Mouse (Mus musculus) hindbrain, embryonic 14.5 days (tissue): ENCODE measurements at regions not wholly inside any gene's neighbourhood (a gene's known extent, or its start where the extent isn't known, plus 50 kb on each side); places are given as distances from the start of the nearest gene placed in this dataset.

Experiments used
- ATAC-seq: fragments of 200-750 bp; cut with Nextera tagmentation; 2 replicates; pipeline ENCODE4 v1.8.0; 2017; ENCODE audit warnings: moderate number of reproducible peaks, mild to moderate bottlenecking, moderate TSS enrichment, moderate library complexity; ENCODE audit not compliant: low FRiP score
- DNase-seq: peaks from one replicate; pipeline ENCODE4 v3.0.0-alpha.2; 2015; ENCODE audit warnings: low spot score
- H3K27ac ChIP-seq: fragments of 300-500 bp; sonication (generic); 2 replicates; pipeline ENCODE4 v1.5.1; 2014; ENCODE audit warnings: mild to moderate bottlenecking, moderate library complexity
- H3K27me3 ChIP-seq: fragments of 300-500 bp; sonication (generic); 2 replicates; pipeline ENCODE4 v1.6.1; 2014; ENCODE audit warnings: mild to moderate bottlenecking, low read length, mixed read lengths; ENCODE audit not compliant: control insufficient read depth, insufficient read depth
- H3K36me3 ChIP-seq: fragments of 300-500 bp; sonication (generic); replicated peaks from 2 replicates; pipeline ENCODE4 v1.6.1; 2014; ENCODE audit not compliant: control insufficient read depth, insufficient read depth
- H3K4me1 ChIP-seq: fragments of 300-500 bp; sonication (generic); replicated peaks from 2 replicates; pipeline ENCODE4 v1.6.1; 2014; ENCODE audit warnings: antibody characterized with exemption, low read length, mixed read lengths; ENCODE audit not compliant: control insufficient read depth, insufficient read depth
- H3K4me2 ChIP-seq: fragments of 300-500 bp; sonication (generic); replicated peaks from 2 replicates; pipeline ENCODE4 v1.6.1; 2014; ENCODE audit warnings: mild to moderate bottlenecking, moderate library complexity
- H3K4me3 ChIP-seq: fragments of 300-500 bp; sonication (generic); replicated peaks from 2 replicates; pipeline ENCODE4 v1.5.1; 2014; ENCODE audit warnings: mild to moderate bottlenecking, low read length
- H3K9ac ChIP-seq: fragments of 300-500 bp; sonication (generic); 2 replicates; pipeline ENCODE4 v1.6.1; 2014
- H3K9me3 ChIP-seq: fragments of 300-500 bp; sonication (generic); 2 replicates; pipeline ENCODE4 v1.6.1; 2016; ENCODE audit warnings: low read length; ENCODE audit not compliant: control insufficient read depth
- WGBS: fragments of 180-500 bp; shearing (Covaris S2); extraction: QIAGEN DNeasy Blood & Tissue Kit; methylation state at CpG from one replicate; pipeline ENCODE4 v1.1.7; 2014; 5-methylcytosine and 5-hydroxymethylcytosine counted together

DNA sequence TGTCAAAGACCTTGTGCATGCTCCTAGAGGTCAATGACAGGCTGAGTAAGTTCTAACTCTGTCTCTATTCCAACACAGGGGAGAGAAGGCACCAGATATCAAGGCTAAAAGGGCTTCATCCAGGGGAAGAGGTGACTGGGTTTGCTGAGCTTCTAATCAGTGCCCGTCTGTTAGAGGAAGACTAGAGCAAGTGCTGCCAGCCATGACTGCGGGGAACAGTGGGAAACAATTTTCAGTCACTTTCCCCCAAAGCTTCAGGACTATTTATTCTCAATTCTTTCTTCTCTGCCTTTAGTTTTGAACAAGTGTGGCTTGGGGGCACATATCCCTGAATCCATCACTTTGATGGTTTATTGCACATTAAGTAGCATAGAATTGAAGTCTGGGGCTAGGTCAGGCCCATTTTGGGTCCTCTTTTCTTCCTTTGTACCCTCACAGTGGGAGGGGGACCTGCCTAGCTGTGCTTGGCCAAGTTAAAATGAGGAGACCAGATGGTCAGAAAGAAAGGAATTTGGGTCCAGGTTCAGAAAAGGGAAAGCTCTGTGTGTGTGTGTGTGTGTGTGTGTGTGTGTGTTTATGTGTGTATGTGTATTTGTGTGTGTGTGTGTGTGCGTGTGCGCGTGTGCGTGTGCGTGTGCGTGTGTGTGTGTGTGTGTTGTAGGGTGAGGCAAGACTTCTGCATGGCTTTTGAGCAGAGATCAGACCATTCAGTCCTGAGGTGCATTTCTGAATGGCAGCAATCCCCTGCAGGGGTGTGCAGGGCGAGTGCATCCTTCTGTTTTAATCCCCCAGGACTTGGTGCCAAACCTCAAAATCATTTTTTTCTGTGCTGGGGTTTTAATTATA is 337.2 kb downstream of the 1500009L16Rik start:
- H3K27me3 ChIP-seq, result no peaks in the 10 kb centered on the region
- H3K9ac ChIP-seq, result no peak overlapping the region
- no peak overlapping the region for H3K4me2 ChIP-seq
- H3K4me3 ChIP-seq, result no peak overlapping the region
- DNase-seq (no peak), ATAC-seq (no peak)
- no peaks in the 10 kb centered on the region for H3K9me3 ChIP-seq
- WGBS, result 45% methylated on average over 9 of the region's 9 CpGs
- H3K36me3 ChIP-seq, result no peaks in the 10 kb centered on the region
- H3K4me1 ChIP-seq, result peaks cover 20% of the 10 kb centered on the region; the same call in 1 of the 2 replicates
- H3K27ac ChIP-seq, result 0 out of 2 replicates have a peak overlapping the region, but pooled peaks have one; percentile 47

DNA sequence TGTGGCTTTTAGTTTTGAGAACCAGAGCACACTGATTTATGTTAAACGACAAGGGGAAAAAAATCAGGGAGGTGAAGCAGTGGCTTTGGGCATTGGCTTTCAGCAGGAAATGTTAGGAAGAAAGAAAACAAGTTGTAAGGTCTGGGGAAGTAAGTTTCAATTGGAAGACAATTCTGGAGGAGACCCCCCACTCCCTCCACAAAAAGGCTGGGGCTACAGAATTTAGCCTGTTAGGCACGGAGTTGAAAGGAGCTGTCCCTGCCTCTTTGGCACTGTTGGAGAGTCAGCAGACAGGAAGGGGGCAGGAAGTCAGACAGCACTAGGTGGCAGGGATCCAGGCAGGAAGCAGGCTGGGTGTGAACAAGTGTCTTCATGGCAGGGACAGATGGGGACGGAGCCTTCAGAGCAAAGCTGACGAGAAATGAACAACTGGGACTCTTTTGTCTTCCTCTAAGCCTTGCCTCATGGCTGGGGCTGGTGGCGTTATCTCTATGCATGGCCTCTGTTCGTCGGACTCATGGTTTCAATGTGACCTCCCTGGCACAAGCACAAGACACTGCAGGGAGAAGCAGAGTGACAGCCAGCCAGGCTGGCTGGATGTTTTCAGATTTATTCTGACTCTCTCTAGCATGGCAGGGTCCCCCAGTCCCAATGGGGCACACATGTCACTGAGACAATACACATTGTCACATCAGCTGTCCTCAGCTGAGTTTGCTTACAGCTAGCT is 338.0 kb downstream of the 1500009L16Rik start:
- peak; percentile 59 for DNase-seq
- H3K4me3 ChIP-seq, result no peak overlapping the region
- H3K36me3 ChIP-seq, result no peaks in the 10 kb centered on the region
- H3K4me2 ChIP-seq, result peak overlapping the region; percentile 25
- peaks cover 20% of the 10 kb centered on the region; the same call in 1 of the 2 replicates for H3K4me1 ChIP-seq
- H3K27me3 ChIP-seq, result no peaks in the 10 kb centered on the region
- H3K9ac ChIP-seq, result no peak overlapping the region
- 5% methylated on average over 7 of the region's 7 CpGs for WGBS
- peak overlapping the region; percentile 47 for H3K27ac ChIP-seq
- H3K9me3 ChIP-seq, result no peaks in the 10 kb centered on the region
- ATAC-seq, result peak; percentile 77

DNA sequence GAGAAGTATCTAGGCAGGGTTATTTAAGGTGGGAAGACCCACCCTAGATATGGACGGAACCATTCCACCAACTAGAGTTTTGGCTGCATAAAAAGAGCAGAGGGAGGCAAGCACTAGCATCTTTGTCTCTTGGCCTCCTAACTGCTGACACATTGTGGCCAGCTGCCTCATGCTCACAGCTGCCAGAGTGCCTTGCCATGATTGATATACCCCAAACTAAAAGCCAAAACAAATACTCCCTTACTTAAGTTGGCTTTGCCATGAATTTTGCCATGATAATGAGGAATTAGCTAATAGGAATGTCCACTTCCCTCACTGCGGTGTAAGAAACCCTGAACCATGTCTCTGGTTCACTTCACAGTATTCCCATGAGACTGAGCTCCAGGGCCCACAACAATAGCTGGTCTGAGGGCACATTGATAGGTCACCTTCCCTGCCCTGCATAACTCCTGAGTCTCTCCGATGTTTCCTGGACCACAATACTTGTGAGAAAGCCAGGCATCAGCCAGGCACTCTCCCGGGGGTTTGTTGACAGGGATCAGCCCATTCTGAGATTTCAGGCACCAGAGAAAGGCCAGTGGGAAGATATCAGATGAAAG is 344.5 kb downstream of the 1500009L16Rik start:
- Histone ChIP-seq H3K4me2 (no peak overlapping the region), H3K9ac (no peak overlapping the region), H3K9me3 (no peaks in the 10 kb centered on the region), H3K4me1 (no peaks in the 10 kb centered on the region), H3K36me3 (no peaks in the 10 kb centered on the region), H3K4me3 (no peak overlapping the region), H3K27me3 (no peaks in the 10 kb centered on the region), H3K27ac (no peak overlapping the region)
- DNase-seq (no peak), ATAC-seq (no peak)
- 77% methylated on average over 4 of the region's 4 CpGs for WGBS

DNA sequence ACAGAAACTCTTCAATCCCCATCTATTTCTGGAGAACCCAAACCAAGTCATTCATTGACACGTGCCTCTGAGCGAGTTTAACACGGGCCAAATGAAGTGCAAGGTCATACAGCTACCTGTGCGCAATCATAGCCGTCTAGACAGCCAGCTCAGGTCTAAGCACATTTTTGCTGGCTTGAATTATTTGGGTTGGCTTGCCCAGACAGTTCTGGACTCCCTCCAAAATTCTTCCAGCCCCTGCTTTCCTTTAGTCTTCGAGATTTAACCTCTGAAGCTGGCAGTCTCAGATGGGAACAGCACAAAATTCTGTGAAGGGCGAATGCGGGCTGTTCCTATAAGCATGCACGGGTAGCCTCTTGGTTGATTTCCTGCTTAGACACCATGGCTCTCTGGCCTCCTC is 347.1 kb downstream of the 1500009L16Rik start:
- Histone ChIP-seq H3K4me1 (no peaks in the 10 kb centered on the region; the same call in 1 of the 2 replicates), H3K4me3 (no peak overlapping the region), H3K27me3 (no peaks in the 10 kb centered on the region), H3K9me3 (no peaks in the 10 kb centered on the region), H3K9ac (no peak overlapping the region), H3K4me2 (no peak overlapping the region), H3K27ac (no peak overlapping the region), H3K36me3 (no peaks in the 10 kb centered on the region)
- ATAC-seq (no peak), DNase-seq (no peak)
- 88% methylated on average over 9 of the region's 9 CpGs for WGBS

DNA sequence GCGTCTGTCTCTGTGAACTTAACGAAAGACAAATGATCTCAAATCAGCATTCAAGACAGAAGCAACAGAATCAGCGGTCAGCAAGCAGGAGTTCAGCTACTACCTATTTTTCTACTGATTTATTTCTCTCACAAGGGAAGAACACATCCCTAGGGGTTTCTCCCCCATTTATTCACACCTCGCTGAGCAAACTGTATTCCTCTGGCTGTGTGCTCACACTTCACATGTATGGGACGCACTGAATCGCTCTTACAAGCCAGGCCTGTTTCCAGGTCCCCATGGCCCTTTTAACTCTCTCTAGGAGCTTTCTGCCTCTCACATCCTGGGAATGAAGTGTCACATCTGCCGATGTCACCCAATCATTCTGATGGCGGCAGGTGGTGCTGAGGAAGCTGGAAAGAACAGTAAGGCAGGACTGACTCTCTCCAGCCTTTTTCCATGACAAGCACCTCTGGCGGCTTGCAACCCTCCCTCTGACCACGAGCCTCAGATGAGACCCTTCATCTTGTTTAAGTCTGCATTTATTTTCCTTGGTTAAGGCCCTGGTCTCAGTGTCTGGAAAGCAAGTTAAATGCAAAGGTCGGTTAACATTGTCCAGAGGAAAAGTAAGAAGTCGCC is 350.3 kb downstream of the 1500009L16Rik start:
- H3K9ac ChIP-seq, result no peak overlapping the region
- no peak for DNase-seq
- H3K9me3 ChIP-seq, result peaks cover 4% of the 10 kb centered on the region; the same call in 1 of the 2 replicates
- no peak overlapping the region for H3K4me2 ChIP-seq
- no peak overlapping the region for H3K27ac ChIP-seq
- no peaks in the 10 kb centered on the region for H3K36me3 ChIP-seq
- 44% methylated on average over 12 of the region's 12 CpGs for WGBS
- no peaks in the 10 kb centered on the region for H3K27me3 ChIP-seq
- H3K4me3 ChIP-seq, result no peak overlapping the region
- ATAC-seq, result no peak
- H3K4me1 ChIP-seq, result no peaks in the 10 kb centered on the region; the same call in 1 of the 2 replicates

DNA sequence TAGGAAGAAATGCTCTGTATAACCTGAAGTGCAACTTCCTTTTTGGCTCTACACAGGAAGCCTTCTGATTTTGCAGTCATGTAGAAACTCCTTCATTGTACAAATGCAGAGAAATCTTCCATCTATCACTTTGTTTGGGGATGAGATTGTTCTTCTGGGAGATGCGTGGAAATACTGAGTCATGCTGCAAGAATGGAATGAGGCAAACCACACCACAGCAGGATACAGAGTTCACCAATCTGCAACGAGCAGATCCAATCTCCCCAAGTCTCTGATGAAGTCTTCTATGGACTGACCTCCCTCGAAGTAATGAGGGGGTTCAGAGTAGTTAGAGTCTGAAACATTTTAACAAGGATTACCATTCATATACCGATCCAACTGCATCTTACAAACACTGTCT is 352.9 kb downstream of the 1500009L16Rik start:
- no peak overlapping the region for H3K4me2 ChIP-seq
- DNase-seq (no peak), ATAC-seq (no peak)
- 76% methylated on average over 4 of the region's 4 CpGs for WGBS
- no peak overlapping the region for H3K27ac ChIP-seq
- no peaks in the 10 kb centered on the region; the same call in 1 of the 2 replicates for H3K4me1 ChIP-seq
- H3K36me3 ChIP-seq, result no peaks in the 10 kb centered on the region
- H3K27me3 ChIP-seq, result no peaks in the 10 kb centered on the region
- no peak overlapping the region for H3K4me3 ChIP-seq
- H3K9ac ChIP-seq, result no peak overlapping the region
- H3K9me3 ChIP-seq, result peaks cover 4% of the 10 kb centered on the region; the same call in 1 of the 2 replicates

DNA sequence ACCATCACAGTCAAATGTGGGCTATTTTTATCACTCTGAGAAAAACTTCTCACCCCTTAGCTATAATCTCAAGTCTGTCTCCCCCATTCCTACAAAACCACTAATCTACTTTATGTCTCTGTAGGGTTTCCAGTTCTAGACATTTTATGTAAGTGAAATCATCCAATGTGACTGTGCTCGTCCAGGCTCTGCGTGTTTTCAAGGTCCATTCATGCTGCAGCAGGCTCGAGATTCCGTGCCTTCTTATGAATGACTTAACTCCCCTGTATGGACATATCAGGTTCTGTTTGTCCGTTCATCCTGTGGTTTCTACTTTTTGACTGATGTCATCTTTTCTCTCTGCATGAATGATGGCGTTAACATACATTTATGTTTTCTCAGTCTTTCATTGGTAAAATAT is 357.6 kb downstream of the 1500009L16Rik start:
- H3K27me3 ChIP-seq, result no peaks in the 10 kb centered on the region
- no peak overlapping the region for H3K27ac ChIP-seq
- H3K36me3 ChIP-seq, result no peaks in the 10 kb centered on the region
- no peak for ATAC-seq
- WGBS, result 87% methylated on average over 6 of the region's 6 CpGs
- peaks cover 4% of the 10 kb centered on the region; the same call in 1 of the 2 replicates for H3K9me3 ChIP-seq
- no peaks in the 10 kb centered on the region for H3K4me1 ChIP-seq
- no peak overlapping the region for H3K4me2 ChIP-seq
- no peak overlapping the region for H3K9ac ChIP-seq
- DNase-seq, result no peak
- H3K4me3 ChIP-seq, result no peak overlapping the region

DNA sequence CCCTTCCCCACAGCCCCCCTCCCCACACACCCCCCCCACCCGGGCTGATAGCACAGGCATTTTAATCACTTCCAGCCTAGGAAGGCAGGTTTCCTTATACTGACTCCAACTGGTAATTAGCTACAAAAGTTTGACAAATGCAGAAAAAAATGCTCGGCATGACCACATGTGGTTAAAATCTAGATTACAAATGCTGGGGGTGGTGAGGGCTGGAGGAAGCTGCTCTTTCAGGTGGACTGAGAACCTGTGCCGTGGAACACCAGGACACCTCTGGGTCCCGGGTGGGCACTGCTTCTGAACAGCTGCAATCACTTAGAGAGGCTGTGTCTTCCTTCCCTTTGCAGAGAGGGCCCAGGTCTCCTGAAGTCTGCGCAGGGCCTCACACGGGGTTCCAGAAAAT is 358.7 kb downstream of the Nuak1 start:
- H3K9me3 ChIP-seq, result peaks cover 4% of the 10 kb centered on the region; the same call in 1 of the 2 replicates
- H3K9ac ChIP-seq, result no peak overlapping the region
- H3K27me3 ChIP-seq, result no peaks in the 10 kb centered on the region
- no peak overlapping the region for H3K27ac ChIP-seq
- no peaks in the 10 kb centered on the region for H3K4me1 ChIP-seq
- DNase-seq (no peak), ATAC-seq (no peak)
- no peaks in the 10 kb centered on the region for H3K36me3 ChIP-seq
- no peak overlapping the region for H3K4me3 ChIP-seq
- WGBS, result 63% methylated on average over 6 of the region's 6 CpGs
- no peak overlapping the region for H3K4me2 ChIP-seq

DNA sequence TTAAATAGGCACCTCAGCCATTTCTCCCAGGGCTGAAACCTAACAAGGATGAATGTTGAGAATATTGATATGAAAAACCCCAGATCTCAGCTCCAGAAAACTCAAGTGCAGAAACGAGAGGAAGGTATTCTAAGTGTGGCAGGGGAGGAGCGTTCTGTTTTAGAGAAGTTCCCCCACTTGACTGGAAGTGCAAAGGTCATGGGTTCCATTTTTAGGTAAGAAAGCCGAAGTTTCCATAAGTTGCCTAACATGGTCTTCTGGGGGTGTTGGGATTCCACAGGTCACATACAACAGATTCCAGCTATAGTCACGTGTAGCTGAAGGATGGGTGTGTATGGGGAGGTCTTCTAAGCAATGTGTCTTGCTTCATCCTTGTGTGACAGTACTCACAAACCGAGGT is 352.9 kb downstream of the Nuak1 start:
- DNase-seq (no peak), ATAC-seq (no peak)
- Histone ChIP-seq H3K27ac (no peak overlapping the region), H3K4me3 (no peak overlapping the region), H3K9me3 (no peaks in the 10 kb centered on the region), H3K4me2 (no peak overlapping the region), H3K9ac (no peak overlapping the region), H3K4me1 (no peaks in the 10 kb centered on the region), H3K27me3 (no peaks in the 10 kb centered on the region), H3K36me3 (no peaks in the 10 kb centered on the region)
- 86% methylated on average over 5 of the region's 5 CpGs for WGBS
